Mouse (Mus musculus) lung, adult 2 months (tissue): ENCODE measurements around the gene Gm17359. TPM values are rescaled to one million over a fixed set of nuclear protein-coding genes. Genes with fewer than 3 reads are reported as not detected.
A peak's percentile ranks its signal among the peaks of the same experiment; 100 is the strongest.

Experiments
- DNase-seq: peaks from one replicate; pipeline ENCODE4 v3.0.0; 2022
- H3K4me1 ChIP-seq: fragments of 200-500 bp; 2 replicates; pipeline ENCODE4 v1.6.1; 2011; ENCODE audit warnings: low read length; ENCODE audit not compliant: control insufficient read depth, insufficient read depth
- H3K4me3 ChIP-seq: fragments of 200-500 bp; replicated peaks from 2 replicates; pipeline ENCODE3; 2011; ENCODE audit warnings: low read depth, mild to moderate bottlenecking, control low read depth, low read length; ENCODE audit errors: extremely low read depth
- CTCF ChIP-seq: fragments of 200-500 bp; IDR thresholded peaks from 2 replicates; pipeline ENCODE4 v1.5.1; 2011; ENCODE audit warnings: mild to moderate bottlenecking, low read length, control low read depth; ENCODE audit not compliant: insufficient read depth
- POLR2A ChIP-seq: fragments of 200-500 bp; IDR thresholded peaks from 2 replicates; pipeline ENCODE4 v1.6.1; 2011; ENCODE audit warnings: low read depth, mild to moderate bottlenecking, control low read depth, low read length, borderline replicate concordance; ENCODE audit errors: extremely low read depth
- WGBS: fragments of 180-500 bp; shearing (Covaris S2); methylation state at CpG from one replicate; pipeline ENCODE4 v1.1.7; 2018; 5-methylcytosine and 5-hydroxymethylcytosine counted together
- polyA plus RNA-seq: library from polyadenylated mRNA; depleted of rRNA; stranded (reverse); fragments of >200 nt; gene quantifications from 2 replicates; pipeline ENCODE4 v1.2.3, GENCODE M21; 2012; rRNA removed

Gm17359 gene
- polyA plus RNA-seq, 1 experiment: not detected

GRCm38 (mm10) chr3:79490102-79490501 is 153.6 kb downstream of the Gm17359 start:
- DNase-seq: no peak
- TF ChIP-seq POLR2A: no peak
- TF ChIP-seq CTCF: no peak
- 78% methylated on average over 5 of the region's 5 CpGs for WGBS

GRCm38 (mm10) chr3:79491614-79492013 is 155.2 kb downstream of the Gm17359 start:
- Histone ChIP-seq H3K4me1 (no peaks in the 10 kb centered on the region), H3K4me3 (no peak overlapping the region)
- WGBS: 51% methylated on average over 3 of the region's 3 CpGs
- DNase-seq: no peak
- TF ChIP-seq POLR2A (no peak), CTCF (no peak)

More at GRCm38 (mm10) chr3:79490102-79490501, 153.6 kb downstream of the Gm17359 start:
- Histone ChIP-seq H3K4me3 (no peak overlapping the region), H3K4me1 (no peaks in the 10 kb centered on the region)

- Histone ChIP-seq H3K4me3 (no peak overlapping the region), H3K4me1 (no peaks in the 10 kb centered on the region)
- WGBS: 75% methylated on average over 10 of the region's 10 CpGs
- DNase-seq: peak; percentile 75
- TF ChIP-seq POLR2A (no peak), CTCF (no peak)
Observed at GRCm38 (mm10) chr3:79493064-79493463, 156.6 kb downstream of the Gm17359 start.

DNA sequence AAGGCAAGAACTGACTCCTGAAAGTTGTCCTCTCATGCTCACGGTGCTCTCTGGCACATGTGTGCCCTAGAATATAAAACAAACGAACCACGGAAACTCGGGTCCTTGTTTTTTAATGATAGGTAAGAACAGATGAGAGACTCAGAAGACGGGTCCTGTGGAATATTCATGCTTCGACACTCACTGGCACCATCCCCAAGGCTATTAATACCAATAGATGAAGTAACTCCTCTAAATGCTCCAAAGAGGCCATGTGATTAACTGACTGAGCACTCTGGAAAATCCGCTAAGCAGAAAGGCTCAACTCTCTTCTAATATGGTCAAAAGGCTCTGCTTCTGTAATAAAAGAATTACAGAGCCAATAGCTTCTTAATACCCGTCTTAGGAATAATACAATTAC is 157.6 kb downstream of the Gm17359 start:
- DNase-seq: no peak
- TF ChIP-seq POLR2A (no peak), CTCF (no peak)
- WGBS: 66% methylated on average over 8 of the region's 8 CpGs

GRCm38 (mm10) chr3:79495151-79495550 is 158.7 kb downstream of the Gm17359 start:
- TF ChIP-seq POLR2A (no peak), CTCF (peak; percentile 50; the same call in 1 of the 2 replicates)
- Histone ChIP-seq H3K4me1 (no peaks in the 10 kb centered on the region), H3K4me3 (no peak overlapping the region)
- 71% methylated on average over 7 of the region's 7 CpGs for WGBS
- no peak for DNase-seq

More for the DNA sequence above, 157.6 kb downstream of the Gm17359 start:
- Histone ChIP-seq H3K4me3 (no peak overlapping the region), H3K4me1 (no peaks in the 10 kb centered on the region)

- TF ChIP-seq CTCF (no peak), POLR2A (no peak)
- H3K4me3 ChIP-seq: no peak overlapping the region
- DNase-seq: no peak
- no peaks in the 10 kb centered on the region for H3K4me1 ChIP-seq
- 74% methylated on average over 6 of the region's 6 CpGs for WGBS
Observed at GRCm38 (mm10) chr3:79496668-79497067, 160.2 kb downstream of the Gm17359 start.

- TF ChIP-seq CTCF (no peak), POLR2A (no peak)
- Histone ChIP-seq H3K4me1 (no peaks in the 10 kb centered on the region), H3K4me3 (no peak overlapping the region)
- WGBS: 60% methylated on average over 10 of the region's 10 CpGs
- no peak for DNase-seq
Observed at GRCm38 (mm10) chr3:79500279-79500678, 163.8 kb downstream of the Gm17359 start.

DNA sequence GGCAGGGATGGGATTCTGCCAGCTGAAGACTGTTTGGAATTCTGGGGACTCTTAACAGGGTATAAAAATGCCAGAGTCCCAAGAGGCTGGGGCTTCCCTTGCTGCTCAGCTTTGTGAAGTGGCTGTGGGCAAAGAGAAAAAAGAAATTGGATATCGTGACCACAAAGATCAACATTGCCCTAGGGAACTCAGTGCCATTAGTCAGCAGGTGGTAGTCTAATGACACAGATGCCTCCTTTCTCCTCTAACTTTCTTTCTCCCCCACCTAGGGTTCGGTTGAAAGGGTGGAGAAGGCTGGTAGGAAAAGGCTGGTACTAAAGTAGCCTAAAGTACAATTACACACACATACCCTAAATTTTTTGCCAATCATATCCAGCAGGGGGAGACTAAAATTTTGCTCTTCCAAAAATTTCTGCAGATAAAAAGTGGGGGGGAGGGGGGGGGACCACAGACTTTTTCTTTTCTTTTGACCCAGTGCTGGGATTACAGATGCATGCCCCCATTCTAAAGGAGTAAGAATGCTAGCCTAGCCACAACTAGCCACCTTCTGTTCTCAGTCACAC is 164.8 kb downstream of the Gm17359 start:
- no peak for DNase-seq
- no peak overlapping the region for H3K4me3 ChIP-seq
- WGBS: 65% methylated on average over 2 of the region's 2 CpGs
- no peaks in the 10 kb centered on the region for H3K4me1 ChIP-seq
- TF ChIP-seq POLR2A (no peak), CTCF (no peak)

Other genes starting within 250 kb of the Gm17359 start
- gene Rapgef2, start 50.1 kb upstream of the Gm17359 start, polyA plus RNA-seq: 14.3 and 17.3 TPM in 2 replicates
- 5.7 and 10.2 TPM in 2 replicates for gene Fnip2, start 231.1 kb downstream of the Gm17359 start, polyA plus RNA-seq